Mouse (Mus musculus) lung, embryonic 15.5 days (tissue): Measurements from ENCODE around the gene Nln. TPM values are rescaled to one million over a fixed set of nuclear protein-coding genes. Genes with fewer than 3 reads are reported as not detected.

Experiments used
- ATAC-seq: fragments of 200-750 bp; cut with Nextera tagmentation; 2 replicates; pipeline ENCODE4 v1.8.0; 2017; ENCODE audit warnings: moderate number of reproducible peaks, borderline replicate concordance; ENCODE audit not compliant: low FRiP score, low TSS enrichment; ENCODE audit errors: extremely low read depth
- H3K27ac ChIP-seq: fragments of 300-500 bp; sonication (generic); 2 replicates; pipeline ENCODE4 v1.5.1; 2015; ENCODE audit warnings: moderate library complexity, mild to moderate bottlenecking, inconsistent platforms
- H3K27me3 ChIP-seq: fragments of 300-500 bp; sonication (generic); 2 replicates; pipeline ENCODE4 v1.6.1; 2015; ENCODE audit warnings: inconsistent platforms
- H3K36me3 ChIP-seq: fragments of 300-500 bp; sonication (generic); 2 replicates; pipeline ENCODE4 v1.6.1; 2015; ENCODE audit warnings: inconsistent platforms
- H3K4me1 ChIP-seq: fragments of 300-500 bp; sonication (generic); 2 replicates; pipeline ENCODE4 v1.6.1; 2015; ENCODE audit warnings: inconsistent platforms
- H3K4me2 ChIP-seq: fragments of 300-500 bp; sonication (generic); 2 replicates; pipeline ENCODE4 v1.6.1; 2015; ENCODE audit warnings: inconsistent platforms, mild to moderate bottlenecking, moderate library complexity
- H3K4me3 ChIP-seq: fragments of 300-500 bp; sonication (generic); 2 replicates; pipeline ENCODE4 v1.5.1; 2015; ENCODE audit warnings: mild to moderate bottlenecking, inconsistent platforms
- H3K9ac ChIP-seq: fragments of 300-500 bp; sonication (generic); 2 replicates; pipeline ENCODE4 v1.6.1; 2015; ENCODE audit warnings: inconsistent platforms
- H3K9me3 ChIP-seq: fragments of 300-500 bp; sonication (generic); 2 replicates; pipeline ENCODE4 v1.6.1; 2016; ENCODE audit warnings: inconsistent platforms
- WGBS: fragments of 180-500 bp; shearing (Covaris S2); methylation state at CpG from one replicate; pipeline ENCODE4 v1.1.7; 2015; 5-methylcytosine and 5-hydroxymethylcytosine counted together
- polyA plus RNA-seq: library from polyadenylated mRNA; unstranded; fragments of >200 nt; fragmentation: Nextera tagmentation; extraction: Ambion mirVana; gene quantifications from 2 replicates; pipeline ENCODE4 v1.2.1, GENCODE M21; 2015

Gene Nln
- polyA plus RNA-seq, 1 experiment from 2014 or later: 18.6 TPM

- H3K36me3 ChIP-seq: no peaks in the 10 kb centered on the region
- no peak overlapping the region for H3K4me3 ChIP-seq
- no peaks in the 10 kb centered on the region for H3K27me3 ChIP-seq
- H3K4me1 ChIP-seq: peaks cover 61% of the 10 kb centered on the region
- H3K9ac ChIP-seq: no peak overlapping the region
- ATAC-seq: no peak
- no peak overlapping the region for H3K27ac ChIP-seq
- H3K9me3 ChIP-seq: no peaks in the 10 kb centered on the region
- H3K4me2 ChIP-seq: no peak overlapping the region
- WGBS: 91% methylated on average over 7 of the region's 7 CpGs
Measured at GRCm38 (mm10) chr13:104038891-104039290, 70.5 kb downstream of the Nln start.

- H3K4me1 ChIP-seq: peaks cover 61% of the 10 kb centered on the region
- H3K27ac ChIP-seq: peak overlapping the region; percentile 87
- 39% methylated on average over 7 of the region's 7 CpGs for WGBS
- H3K9me3 ChIP-seq: no peaks in the 10 kb centered on the region
- ATAC-seq: no peak
- H3K4me2 ChIP-seq: peak overlapping the region; percentile 8
- no peaks in the 10 kb centered on the region for H3K27me3 ChIP-seq
- H3K9ac ChIP-seq: no peak overlapping the region; the same call in 1 of the 2 replicates
- H3K36me3 ChIP-seq: no peaks in the 10 kb centered on the region
- H3K4me3 ChIP-seq: no peak overlapping the region
Measured at GRCm38 (mm10) chr13:104038358-104038757, 71.1 kb downstream of the Nln start.

- Histone ChIP-seq H3K9ac (no peak overlapping the region), H3K9me3 (no peaks in the 10 kb centered on the region), H3K4me1 (peaks cover 67% of the 10 kb centered on the region), H3K36me3 (no peaks in the 10 kb centered on the region), H3K4me2 (peak overlapping the region; percentile 38), H3K27ac (peak overlapping the region; percentile 87), H3K27me3 (no peaks in the 10 kb centered on the region), H3K4me3 (no peak overlapping the region)
- 17% methylated on average over 9 of the region's 9 CpGs for WGBS
- ATAC-seq: peak; percentile 88
Measured at GRCm38 (mm10) chr13:104037531-104038290, 71.7 kb downstream of the Nln start.

- no peaks in the 10 kb centered on the region for H3K27me3 ChIP-seq
- peak overlapping the region; percentile 38 for H3K4me2 ChIP-seq
- H3K27ac ChIP-seq: peak overlapping the region; percentile 87
- WGBS: 37% methylated on average over 23 of the region's 23 CpGs
- H3K9me3 ChIP-seq: no peaks in the 10 kb centered on the region
- ATAC-seq: peak; percentile 68
- no peak overlapping the region for H3K4me3 ChIP-seq
- H3K36me3 ChIP-seq: no peaks in the 10 kb centered on the region
- peaks cover 77% of the 10 kb centered on the region for H3K4me1 ChIP-seq
- no peak overlapping the region for H3K9ac ChIP-seq
Measured at GRCm38 (mm10) chr13:104036494-104037290, 72.7 kb downstream of the Nln start.

GRCm38 (mm10) chr13:104035651-104036050 is 73.8 kb downstream of the Nln start:
- no peaks in the 10 kb centered on the region for H3K9me3 ChIP-seq
- no peak for ATAC-seq
- H3K27ac ChIP-seq: peak overlapping the region; percentile 87
- H3K36me3 ChIP-seq: no peaks in the 10 kb centered on the region
- H3K4me1 ChIP-seq: peaks cover 82% of the 10 kb centered on the region
- no peak overlapping the region for H3K4me2 ChIP-seq
- 80% methylated on average over 2 of the region's 2 CpGs for WGBS
- no peak overlapping the region for H3K9ac ChIP-seq
- H3K27me3 ChIP-seq: no peaks in the 10 kb centered on the region
- H3K4me3 ChIP-seq: no peak overlapping the region

GRCm38 (mm10) chr13:104034854-104035253 is 74.6 kb downstream of the Nln start:
- Histone ChIP-seq H3K9me3 (no peaks in the 10 kb centered on the region), H3K27me3 (no peaks in the 10 kb centered on the region), H3K36me3 (no peaks in the 10 kb centered on the region), H3K4me2 (no peak overlapping the region), H3K9ac (no peak overlapping the region), H3K4me3 (no peak overlapping the region), H3K27ac (peak overlapping the region; percentile 34), H3K4me1 (peaks cover 75% of the 10 kb centered on the region)
- WGBS: 34% methylated on average over 6 of the region's 6 CpGs
- no peak for ATAC-seq

GRCm38 (mm10) chr13:104032620-104033133 is 76.7 kb downstream of the Nln start:
- H3K4me2 ChIP-seq: no peak overlapping the region

GRCm38 (mm10) chr13:104031821-104032331 is 77.5 kb downstream of the Nln start:
- Histone ChIP-seq H3K4me2 (no peak overlapping the region), H3K27ac (peak overlapping the region; percentile 75), H3K36me3 (no peaks in the 10 kb centered on the region), H3K4me3 (no peak overlapping the region), H3K9me3 (no peaks in the 10 kb centered on the region), H3K4me1 (peaks cover 49% of the 10 kb centered on the region), H3K27me3 (no peaks in the 10 kb centered on the region), H3K9ac (no peak overlapping the region)
- peak; percentile 41; the same call in 1 of the 2 replicates for ATAC-seq
- 38% methylated on average over 12 of the region's 12 CpGs for WGBS

More at GRCm38 (mm10) chr13:104032620-104033133, 76.7 kb downstream of the Nln start:
- H3K27me3 ChIP-seq: no peaks in the 10 kb centered on the region
- no peaks in the 10 kb centered on the region for H3K9me3 ChIP-seq
- H3K4me1 ChIP-seq: peaks cover 56% of the 10 kb centered on the region
- H3K9ac ChIP-seq: no peak overlapping the region
- WGBS: 10% methylated on average over 3 of the region's 3 CpGs
- peak overlapping the region; percentile 75 for H3K27ac ChIP-seq
- H3K4me3 ChIP-seq: no peak overlapping the region
- 0 out of 2 replicates have a peak, but pooled peaks have one; percentile 10 for ATAC-seq
- no peaks in the 10 kb centered on the region for H3K36me3 ChIP-seq

- no peaks in the 10 kb centered on the region for H3K27me3 ChIP-seq
- H3K27ac ChIP-seq: no peak overlapping the region
- 88% methylated on average over 4 of the region's 4 CpGs for WGBS
- H3K4me2 ChIP-seq: no peak overlapping the region
- H3K4me1 ChIP-seq: peaks cover 48% of the 10 kb centered on the region
- no peak overlapping the region for H3K9ac ChIP-seq
- no peaks in the 10 kb centered on the region for H3K36me3 ChIP-seq
- H3K4me3 ChIP-seq: no peak overlapping the region
- no peak for ATAC-seq
- no peaks in the 10 kb centered on the region for H3K9me3 ChIP-seq
Measured at GRCm38 (mm10) chr13:104030956-104031355, 78.5 kb downstream of the Nln start.

- Histone ChIP-seq H3K9me3 (no peaks in the 10 kb centered on the region), H3K4me2 (no peak overlapping the region), H3K4me1 (peaks cover 46% of the 10 kb centered on the region), H3K27me3 (no peaks in the 10 kb centered on the region), H3K27ac (no peak overlapping the region), H3K36me3 (no peaks in the 10 kb centered on the region), H3K4me3 (no peak overlapping the region), H3K9ac (no peak overlapping the region)
- ATAC-seq: no peak
Measured at GRCm38 (mm10) chr13:104029511-104029910, 79.9 kb downstream of the Nln start.

GRCm38 (mm10) chr13:104029089-104029488 is 80.3 kb downstream of the Nln start:
- Histone ChIP-seq H3K36me3 (no peaks in the 10 kb centered on the region), H3K27me3 (no peaks in the 10 kb centered on the region), H3K4me3 (no peak overlapping the region), H3K9ac (no peak overlapping the region), H3K4me1 (peaks cover 45% of the 10 kb centered on the region), H3K27ac (no peak overlapping the region), H3K9me3 (no peaks in the 10 kb centered on the region), H3K4me2 (no peak overlapping the region)
- no peak for ATAC-seq
- 75% methylated on average over 5 of the region's 5 CpGs for WGBS

- no peak for ATAC-seq
- Histone ChIP-seq H3K4me1 (peaks cover 36% of the 10 kb centered on the region), H3K27ac (no peak overlapping the region), H3K36me3 (no peaks in the 10 kb centered on the region), H3K9me3 (no peaks in the 10 kb centered on the region), H3K4me3 (no peak overlapping the region), H3K4me2 (no peak overlapping the region), H3K27me3 (no peaks in the 10 kb centered on the region), H3K9ac (no peak overlapping the region)
- WGBS: 72% methylated on average over 3 of the region's 3 CpGs
Measured at GRCm38 (mm10) chr13:104026525-104026924, 82.9 kb downstream of the Nln start.
